Mouse (Mus musculus) forelimb bud, embryonic 11.5 days (tissue): ENCODE measurements around the gene Kbtbd6.
"Not testable (repeated sequence)": the region's sequence is repeated elsewhere in the genome, so short reads cannot be mapped to it uniquely, and the experiment has no call there.

Experiments used
- DNase-seq: peaks from one replicate; pipeline ENCODE4 v3.0.0-alpha.2; 2012; ENCODE audit warnings: low read depth, low spot score

Gene Kbtbd6

GRCm38 (mm10) chr14:79451681-79452590, at the start of gene Kbtbd6:
Gene Kbtbd6 (plus strand): TSS chr14:79451835.
- peak; percentile 93 for DNase-seq

DNA sequence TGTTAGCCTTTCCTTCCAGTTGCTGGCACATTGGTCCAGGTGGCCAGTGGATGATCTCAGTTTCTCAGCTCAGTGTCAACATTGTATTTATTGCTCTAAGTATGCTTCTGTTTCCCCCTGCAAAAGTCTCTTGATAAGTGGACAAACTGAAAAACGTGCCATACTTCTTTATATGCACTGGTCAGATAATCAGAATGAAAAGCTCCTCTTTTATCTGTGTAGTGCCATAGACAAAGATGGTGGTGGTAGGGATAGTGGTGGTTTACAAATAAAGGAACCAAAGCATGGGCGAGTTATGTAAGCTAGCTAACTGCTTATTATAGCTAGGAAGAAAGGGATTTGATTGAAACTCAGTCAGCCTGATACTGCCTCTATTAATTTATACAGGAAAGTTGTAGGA, 44.0 kb upstream of the Kbtbd6 start:
- DNase-seq: no peak

DNA sequence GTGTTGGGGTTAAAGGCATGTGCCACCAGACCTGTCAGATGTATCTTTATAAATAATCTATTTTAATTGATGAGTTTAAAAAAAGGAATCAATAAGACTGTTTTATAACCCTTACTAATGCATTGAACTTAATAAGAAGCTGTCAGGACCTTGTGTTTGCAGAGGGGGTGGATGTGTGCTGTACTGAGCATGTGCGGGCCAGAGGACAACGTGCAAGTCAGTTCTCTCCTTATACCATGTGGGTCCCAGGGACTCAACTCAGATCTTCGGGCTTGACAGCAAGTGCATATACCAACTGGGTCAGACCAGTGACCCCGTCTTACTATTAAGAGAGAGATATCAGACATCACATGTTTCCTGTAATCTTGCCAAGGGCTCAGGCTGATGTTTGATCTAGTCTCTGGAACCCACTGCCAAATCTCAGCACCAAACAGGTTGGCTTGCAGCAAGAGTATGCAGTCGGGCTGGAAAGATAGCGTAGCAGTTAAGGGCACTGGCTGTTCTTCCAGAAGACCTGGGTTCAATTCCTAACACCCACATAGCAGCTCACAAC, 42.3 kb upstream of the Kbtbd6 start:
- no peak for DNase-seq

GRCm38 (mm10) chr14:79410662-79411061, 41.0 kb upstream of the Kbtbd6 start:
- no peak for DNase-seq

DNA sequence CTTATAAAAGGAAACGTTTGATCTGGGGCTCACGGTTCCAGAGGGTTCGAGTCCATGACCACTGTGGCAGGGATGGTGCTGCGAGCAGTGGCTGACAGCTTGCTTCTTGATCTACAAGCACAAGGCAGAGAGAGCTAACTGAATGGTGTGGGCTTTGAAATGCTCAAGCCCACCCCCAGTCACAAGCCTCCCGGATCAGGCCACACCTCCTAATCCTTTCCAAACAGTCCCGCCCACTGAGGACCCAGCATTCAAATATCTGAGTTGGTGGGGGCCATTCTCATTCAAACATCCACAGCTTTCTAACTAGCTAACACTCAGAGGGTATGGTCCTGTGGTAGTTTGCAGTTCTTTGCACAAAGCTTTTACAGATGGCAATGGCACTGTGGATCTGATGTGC, 38.5 kb upstream of the Kbtbd6 start:
- no peak for DNase-seq

DNA sequence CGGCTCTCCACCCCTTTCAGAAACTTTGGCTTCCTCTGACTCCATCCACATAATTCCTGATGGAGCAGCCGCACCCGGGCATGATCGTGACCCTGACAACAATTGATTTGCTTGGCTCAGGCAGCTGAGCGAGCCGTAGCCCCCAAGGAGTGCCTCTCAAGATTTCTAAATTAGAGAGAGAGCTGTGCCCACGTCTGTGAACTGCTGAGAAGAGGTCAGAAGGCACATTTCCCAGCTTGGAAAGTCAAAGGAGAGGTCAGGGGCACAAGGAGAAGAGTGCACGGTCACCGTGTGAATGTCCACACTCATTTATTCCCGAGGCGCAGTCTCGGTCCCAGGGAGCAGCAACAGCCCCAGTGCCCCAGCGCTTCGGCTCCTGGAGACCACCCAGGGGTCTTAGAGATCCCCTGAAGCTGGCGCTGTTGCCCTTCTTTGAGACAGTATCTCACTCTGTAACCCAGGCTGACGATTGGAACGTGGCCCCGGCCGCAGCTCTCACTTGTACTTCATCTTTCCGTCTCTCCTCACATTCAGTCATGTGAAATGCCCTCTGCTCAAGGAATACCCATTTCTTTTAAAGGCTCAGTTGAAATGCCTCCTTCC, 31.5 kb upstream of the Kbtbd6 start:
- no peak for DNase-seq

DNA sequence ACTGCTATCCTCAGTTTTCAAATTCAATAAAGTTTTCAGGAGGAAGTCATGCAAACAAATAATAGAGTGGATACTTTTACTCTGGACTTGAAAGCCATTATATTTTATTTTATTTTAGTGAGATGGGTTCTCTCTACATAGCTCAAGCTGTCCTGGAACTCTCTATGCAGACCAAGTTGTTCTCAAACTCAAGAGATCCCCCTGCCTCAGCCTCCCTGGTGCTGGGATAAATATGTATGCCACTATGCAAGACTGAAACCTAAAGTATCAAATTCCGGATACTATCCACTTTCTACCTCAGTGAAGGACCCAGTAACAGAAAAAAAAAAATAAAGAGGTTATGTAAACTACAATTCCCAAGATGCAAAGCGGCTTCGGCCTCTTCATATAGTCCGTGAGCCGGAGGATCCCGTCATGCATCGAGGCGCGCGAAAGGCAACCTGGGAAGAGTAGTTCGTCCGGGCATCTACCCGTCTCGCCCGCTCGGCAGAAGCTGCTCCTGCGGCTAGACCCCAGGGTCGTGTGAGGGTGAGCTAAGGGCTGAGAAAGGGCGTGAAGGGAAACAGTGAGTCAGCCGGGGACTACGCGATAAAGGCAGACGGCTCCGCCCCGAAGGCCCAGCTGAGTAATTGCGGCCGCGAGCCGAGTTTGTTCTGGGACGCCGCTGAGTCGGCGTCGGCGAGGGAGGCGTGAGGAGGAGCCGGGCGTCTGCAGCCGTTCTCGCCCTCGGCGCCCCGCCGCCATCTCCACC, 25.5 kb upstream of the Kbtbd6 start, which contains the start of gene Kbtbd7:
Kbtbd7 (plus strand) TSS at position 533 of the 751 bp plus-strand sequence.
- DNase-seq: peak; percentile 92

- DNase-seq: not testable (repeated sequence)
These were observed 24.8 kb upstream of the Kbtbd6 start for GRCm38 (mm10) chr14:79426730-79427365.

- no peak for DNase-seq
These were observed 17.6 kb upstream of the Kbtbd6 start for GRCm38 (mm10) chr14:79434068-79434467.

DNA sequence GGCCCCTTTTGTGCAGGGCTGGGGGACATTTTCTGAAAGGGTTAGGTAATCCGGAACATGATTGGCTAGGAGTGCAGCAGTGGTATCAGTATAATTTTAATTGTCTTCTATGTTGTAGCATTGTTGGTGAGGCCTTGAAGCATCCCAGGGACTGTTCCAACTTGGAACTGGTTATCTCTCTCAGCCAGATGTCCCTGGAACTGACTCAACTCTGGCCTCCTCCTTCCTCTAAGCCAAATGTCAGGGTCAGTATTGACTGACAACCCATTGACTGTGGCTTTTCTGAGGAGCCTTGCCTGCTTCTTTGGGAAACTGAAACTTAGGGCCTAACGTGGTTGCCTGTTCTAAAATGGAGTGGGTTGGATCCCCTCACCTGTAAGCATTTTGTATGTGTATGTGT, 11.0 kb upstream of the Kbtbd6 start:
- no peak for DNase-seq

DNA sequence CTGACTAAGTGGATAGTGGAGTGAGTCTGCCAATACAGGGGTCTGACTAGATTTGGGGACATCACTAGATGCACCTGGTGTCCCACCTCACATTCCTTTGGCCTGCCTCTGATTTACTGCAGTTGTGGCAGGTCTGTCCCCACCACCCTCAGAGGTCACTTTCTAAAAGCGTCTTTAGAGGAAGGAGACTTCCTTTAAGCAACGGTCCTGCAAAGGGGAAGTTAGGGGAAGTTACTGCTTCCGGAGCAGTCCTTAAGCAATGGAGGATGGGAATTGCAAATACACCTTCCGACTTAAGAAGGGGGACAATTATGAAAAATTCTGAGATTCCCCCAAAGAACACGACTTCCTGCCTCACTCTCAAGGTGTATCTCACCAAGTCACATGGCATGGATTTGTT, 10.2 kb upstream of the Kbtbd6 start:
- DNase-seq: no peak

GRCm38 (mm10) chr14:79444601-79445000, 7.0 kb upstream of the Kbtbd6 start:
- no peak for DNase-seq

DNA sequence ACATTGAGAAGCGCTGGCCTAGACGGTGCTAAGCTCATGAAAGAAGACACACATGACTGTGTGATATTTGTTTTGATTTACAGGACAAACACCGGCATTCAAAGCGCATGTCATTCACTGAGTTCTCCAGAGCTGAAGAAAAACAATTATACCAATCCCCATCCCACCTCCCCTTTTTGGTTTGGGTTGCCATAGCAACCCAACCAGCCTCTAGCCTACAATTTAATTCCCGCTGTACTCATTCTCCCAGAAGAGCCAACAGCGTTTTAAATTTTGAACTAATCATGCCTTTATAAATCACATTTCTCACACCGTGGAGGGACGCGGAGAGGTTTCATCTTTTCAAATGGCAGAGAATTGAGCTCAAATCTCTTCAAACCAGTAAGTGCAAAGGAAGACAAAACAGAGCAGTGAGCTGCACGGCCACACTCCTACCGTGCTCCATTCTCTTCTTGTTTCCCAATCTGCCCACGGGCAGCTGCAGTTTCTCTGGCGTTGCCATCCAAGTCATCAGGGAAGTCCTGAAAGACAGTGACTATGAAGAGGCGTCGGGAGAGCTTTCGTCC, 6.5 kb upstream of the Kbtbd6 start:
- no peak for DNase-seq

GRCm38 (mm10) chr14:79452591-79452934, 928 bp downstream of the Kbtbd6 start:
- DNase-seq: not testable (repeated sequence)

DNA sequence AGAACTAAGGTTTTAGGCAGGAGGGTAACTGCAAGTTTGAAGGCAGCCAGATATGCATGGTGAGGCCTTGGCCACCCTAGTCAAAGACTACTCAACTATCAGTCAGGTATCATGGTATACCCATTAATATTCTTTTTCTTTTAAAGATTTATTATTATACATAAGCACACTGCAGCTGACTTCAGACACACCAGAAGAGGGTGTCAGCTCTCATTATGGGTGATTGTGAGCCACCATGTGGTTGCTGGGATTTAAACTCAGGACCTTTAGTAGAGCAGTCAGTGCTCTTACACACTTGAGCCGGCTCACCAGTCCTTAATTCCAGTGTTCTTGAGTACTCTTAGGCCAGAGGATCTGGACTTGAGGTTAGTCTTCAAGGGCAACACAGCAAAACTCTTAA, 8.8 kb downstream of the Kbtbd6 start:
- DNase-seq: no peak

- DNase-seq: no peak
These were observed 9.4 kb downstream of the Kbtbd6 start for GRCm38 (mm10) chr14:79460988-79461387.

DNA sequence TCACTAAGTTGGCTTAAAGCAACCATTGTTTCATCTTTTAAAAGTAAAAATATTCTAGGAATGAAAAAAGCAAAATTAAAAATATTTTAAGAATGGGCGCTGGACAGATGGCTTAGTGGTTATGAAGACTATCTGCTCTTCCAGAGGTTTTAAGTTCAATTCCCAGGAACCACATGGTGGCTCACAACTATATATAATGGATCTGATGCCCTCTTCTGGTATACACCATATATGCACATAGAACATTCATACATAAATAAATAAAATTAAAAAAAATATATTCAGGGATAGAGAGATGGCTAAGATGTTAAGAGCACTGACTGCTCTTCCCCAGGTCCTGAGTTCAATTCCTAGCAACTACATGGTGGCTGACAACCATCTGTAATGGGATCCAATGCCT, 14.0 kb downstream of the Kbtbd6 start:
- no peak for DNase-seq

DNA sequence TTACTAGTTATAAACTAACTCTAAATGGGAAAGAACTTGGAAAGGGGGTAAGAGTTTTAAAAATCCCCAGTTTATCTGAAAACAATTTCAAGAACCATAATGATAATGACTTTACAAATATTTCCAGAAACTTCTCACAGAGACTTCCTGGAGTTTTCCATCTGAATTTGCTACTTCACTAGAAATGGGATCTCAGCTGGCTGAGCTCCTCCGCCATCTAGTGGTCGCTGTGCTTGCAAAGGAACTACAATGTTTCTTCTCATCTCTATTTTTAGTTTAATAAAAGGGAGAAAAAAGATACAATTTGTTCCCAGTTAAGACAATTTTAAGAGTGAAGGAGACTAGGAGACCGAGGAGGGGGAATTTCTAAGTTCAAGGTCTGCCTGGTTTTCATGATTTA, 16.0 kb downstream of the Kbtbd6 start:
- peak; percentile 46 for DNase-seq

GRCm38 (mm10) chr14:79473384-79473783, 21.7 kb downstream of the Kbtbd6 start:
- DNase-seq: no peak

- DNase-seq: peak; percentile 88
These were observed 29.1 kb downstream of the Kbtbd6 start, which contains the start of gene Elf1 for GRCm38 (mm10) chr14:79480624-79481338. Gene Elf1 (plus strand): TSS chr14:79481194.
